29 mouse cellular contexts compared by ENCODE assay signal in the genomic region with DNA sequence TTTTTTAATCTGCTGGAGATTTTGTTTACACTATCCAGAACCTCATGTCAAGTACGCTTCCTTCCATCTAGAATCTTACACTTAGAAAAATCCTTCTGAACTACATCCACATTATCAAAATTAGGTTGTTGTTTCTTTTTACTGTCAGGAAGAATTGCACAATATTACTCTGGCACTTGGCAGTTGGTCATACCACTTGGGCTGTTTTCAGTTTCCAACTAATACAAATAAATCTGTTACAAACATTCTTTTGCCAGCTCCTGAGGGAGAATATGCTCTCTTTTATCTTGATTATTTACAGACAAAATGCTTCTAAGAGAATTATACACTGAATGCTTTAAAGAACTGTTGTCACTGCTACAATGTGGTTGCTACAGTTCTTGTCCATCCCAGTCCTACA.
DNase-seq lines count a peak whose midpoint lies in the region; ATAC-seq lines count a peak whose summit lies in the region.
"Had no signal": no experiment of that assay in that cellular context is flagged by ENCODE, and none has a peak within 500 bp of the region (broad histone marks: within the 10 kb centered on the region; RNA-seq: fewer than 3 reads in every experiment).

No protein-coding gene starts in this region.

- no peaks in the 10 kb centered on the region for H3K36me3 ChIP-seq in embryonic facial prominence, embryonic 14.5 days (ENCODE audit: control insufficient read depth, insufficient read depth, low read length)
- H3K36me3 ChIP-seq in embryonic facial prominence, embryonic 10.5 days (replicated peaks), result no peaks in the 10 kb centered on the region
- H3K36me3 ChIP-seq: embryonic facial prominence, embryonic 12.5 days; embryonic facial prominence, embryonic 15.5 days; forebrain, embryonic 10.5 days; forebrain, embryonic 15.5 days; G1E had no signal

- H3K9me3 ChIP-seq in embryonic facial prominence, embryonic 14.5 days (ENCODE audit: control insufficient read depth, low read length), result no peaks in the 10 kb centered on the region
- no peaks in the 10 kb centered on the region for H3K9me3 ChIP-seq in embryonic facial prominence, embryonic 10.5 days
- H3K9me3 ChIP-seq: embryonic facial prominence, embryonic 12.5 days; embryonic facial prominence, embryonic 15.5 days; forebrain, embryonic 10.5 days; forebrain, embryonic 13.5 days; forebrain, embryonic 15.5 days had no signal

- H3K27ac ChIP-seq in embryonic facial prominence, embryonic 14.5 days (replicated peaks; ENCODE audit: low read depth, low read length), result no peak overlapping the region
- H3K27ac ChIP-seq in embryonic facial prominence, embryonic 10.5 days (replicated peaks), result no peak overlapping the region
- H3K27ac ChIP-seq: embryonic facial prominence, embryonic 12.5 days; embryonic facial prominence, embryonic 15.5 days; forebrain, embryonic 10.5 days; forebrain, embryonic 13.5 days; forebrain, embryonic 15.5 days had no signal

- no peak overlapping the region for H3K9ac ChIP-seq in embryonic facial prominence, embryonic 14.5 days (ENCODE audit: low read depth, low read length)
- H3K9ac ChIP-seq: embryonic facial prominence, embryonic 12.5 days; embryonic facial prominence, embryonic 15.5 days; forebrain, embryonic 13.5 days; forebrain, embryonic 15.5 days had no signal

- H3K27me3 ChIP-seq in embryonic facial prominence, embryonic 14.5 days (replicated peaks; ENCODE audit: control insufficient read depth, insufficient read depth, low read length), result no peaks in the 10 kb centered on the region
- H3K27me3 ChIP-seq in embryonic facial prominence, embryonic 10.5 days (replicated peaks; ENCODE audit: low read depth, poor library complexity, severe bottlenecking), result no peaks in the 10 kb centered on the region
- H3K27me3 ChIP-seq: CH12.LX; embryonic facial prominence, embryonic 12.5 days; embryonic facial prominence, embryonic 15.5 days; forebrain, embryonic 13.5 days; forebrain, embryonic 15.5 days; Patski had no signal

- no peak for ATAC-seq in embryonic facial prominence, embryonic 14.5 days (ENCODE audit: low read depth)
- ATAC-seq: activated CD4-positive, CD25-positive, alpha-beta regulatory T cell, adult 4 months; CD4-positive, CD25-positive, alpha-beta regulatory T cell, adult 4 months; forebrain, embryonic 15.5 days; Patski had no signal

- H3K4me2 ChIP-seq in embryonic facial prominence, embryonic 14.5 days (ENCODE audit: low read depth, low read length), result no peak overlapping the region
- H3K4me2 ChIP-seq: embryonic facial prominence, embryonic 12.5 days; embryonic facial prominence, embryonic 15.5 days; forebrain, embryonic 13.5 days; forebrain, embryonic 15.5 days had no signal

- 81% methylated on average over 1 of the region's 1 CpGs for WGBS in embryonic facial prominence, embryonic 14.5 days
- WGBS in embryonic facial prominence, embryonic 10.5 days, result 89% methylated on average over 1 of the region's 1 CpGs

- no peak overlapping the region for H3K4me3 ChIP-seq in embryonic facial prominence, embryonic 14.5 days (ENCODE audit: low read depth, low read length)
- no peak overlapping the region for H3K4me3 ChIP-seq in embryonic facial prominence, embryonic 10.5 days
- H3K4me3 ChIP-seq: embryonic facial prominence, embryonic 12.5 days; embryonic facial prominence, embryonic 15.5 days; erythroblast, embryonic 14.5 days; forebrain, embryonic 10.5 days; forebrain, embryonic 13.5 days; forebrain, embryonic 15.5 days had no signal

- DNase-seq in embryonic facial prominence, embryonic 14.5 days (ENCODE audit: low spot score), result peak; percentile 0
- DNase-seq in embryonic facial prominence, embryonic 10.5 days (ENCODE audit: low spot score), result no peak
- peak; percentile 3 for DNase-seq in layer of hippocampus, adult 11-12 months (ENCODE audit: low spot score)
- DNase-seq in layer of hippocampus, postnatal 36 days, result no peak
- DNase-seq in layer of hippocampus, adult 9-11 months, result peak; percentile 6
- no peak for DNase-seq in layer of hippocampus, postnatal 10 days (ENCODE audit: low spot score in 2 of 2)
- peak; percentile 9 for DNase-seq in brain, adult 2 months (ENCODE audit: low read depth, low spot score)
- DNase-seq: adrenal gland, adult 8-10 months; adrenal gland, postnatal 14 days; adrenal gland, postnatal 36 days; B cell, adult 2 months; cerebellum, adult 11 months; cerebellum, adult 18-20 months; cerebellum, adult 8-10 months; cerebellum, adult 9-11 months; cerebellum, postnatal 14 days; cerebellum, postnatal 36 days; embryo, embryonic 11 days had no signal

- no peaks in the 10 kb centered on the region for H3K4me1 ChIP-seq in embryonic facial prominence, embryonic 14.5 days (ENCODE audit: control insufficient read depth, insufficient read depth, low read length)
- no peaks in the 10 kb centered on the region for H3K4me1 ChIP-seq in embryonic facial prominence, embryonic 10.5 days
- H3K4me1 ChIP-seq: embryonic facial prominence, embryonic 12.5 days; embryonic facial prominence, embryonic 15.5 days; forebrain, embryonic 10.5 days; forebrain, embryonic 13.5 days; forebrain, embryonic 15.5 days had no signal

Comparison
In these comparisons a context has a peak if more than half of its experiments do, and no peak if none do; other contexts are left out.
1. DNase-seq: peak in embryonic facial prominence, embryonic 14.5 days (single experiment), layer of hippocampus, adult 11-12 months (single experiment), layer of hippocampus, adult 9-11 months (single experiment) and brain, adult 2 months (single experiment); none in embryonic facial prominence, embryonic 10.5 days (single experiment), layer of hippocampus, postnatal 36 days (0 of 2) and layer of hippocampus, postnatal 10 days (0 of 2).